Mouse (Mus musculus): ENCODE results near the gene B4galt7. TPM values are rescaled to one million over a fixed set of nuclear protein-coding genes. Genes with fewer than 3 reads are reported as not detected.
"Not testable (repeated sequence)": the region's sequence is repeated elsewhere in the genome, so short reads cannot be mapped to it uniquely, and the experiment has no call there.

B4galt7 gene
- polyA plus RNA-seq, 1 experiment from 2014 or later = 41.4 TPM

DNA sequence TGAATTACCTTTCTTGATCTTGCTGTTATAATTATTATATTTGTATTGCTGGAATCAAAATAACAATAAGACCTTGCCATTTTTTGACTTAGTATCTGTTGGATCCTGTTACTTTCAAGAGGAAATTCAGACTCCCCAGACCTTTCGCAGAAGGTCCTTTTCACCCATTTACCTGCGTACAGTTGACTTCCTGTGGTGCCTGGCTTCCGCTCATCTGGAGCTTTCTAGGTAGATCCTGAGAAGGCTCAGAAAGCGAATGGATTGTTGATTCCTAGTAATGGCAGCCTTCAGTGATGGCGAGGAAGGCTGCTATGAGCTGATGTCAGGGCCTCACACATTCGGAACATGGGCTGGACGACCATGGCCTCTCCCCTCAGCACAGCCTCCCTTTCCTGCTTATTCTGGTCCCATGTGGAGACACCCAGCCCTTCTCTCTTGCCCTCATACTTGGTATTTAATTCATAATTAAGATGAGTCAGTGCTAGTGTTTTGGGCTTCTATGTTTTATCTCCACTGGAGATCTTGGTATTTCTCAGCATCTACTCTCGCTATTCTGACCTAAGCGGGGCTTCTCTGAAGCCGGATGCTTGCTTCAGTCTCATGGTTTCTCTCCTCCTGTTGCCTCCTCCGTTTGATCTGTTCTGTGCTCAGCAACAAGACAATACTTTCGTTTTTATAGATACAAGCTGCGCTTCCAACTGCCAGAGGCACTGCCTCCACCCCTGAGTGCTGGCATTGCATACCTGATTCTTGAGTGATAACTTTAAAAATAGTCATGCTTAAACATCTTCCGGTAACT lies 36.7 kb downstream of the B4galt7 start:
- Histone ChIP-seq H3K4me2 (ENCODE audit: low read length) (no peak overlapping the region), H3K9me3 (ENCODE audit: control insufficient read depth, low read length) (no peaks in the 10 kb centered on the region), H3K4me1 (replicated peaks; ENCODE audit: control insufficient read depth, insufficient read depth, low read length) (peaks cover 11% of the 10 kb centered on the region), H3K27ac (ENCODE audit: low read length) (no peak overlapping the region), H3K36me3 (ENCODE audit: control insufficient read depth, insufficient read depth) (peaks cover 17% of the 10 kb centered on the region), H3K27me3 (replicated peaks; ENCODE audit: control insufficient read depth, insufficient read depth, low read length) (no peaks in the 10 kb centered on the region), H3K4me3 (replicated peaks; ENCODE audit: low read length) (no peak overlapping the region), H3K9ac (replicated peaks; ENCODE audit: low read depth, low read length) (no peak overlapping the region)
- ATAC-seq = no peak
- 91% methylated on average over 14 of the region's 14 CpGs for WGBS

GRCm38 (mm10) chr13:55640480-55640879 lies 40.8 kb downstream of the B4galt7 start:
- Histone ChIP-seq H3K4me1 (replicated peaks; ENCODE audit: control insufficient read depth, insufficient read depth, low read length) (peaks cover 11% of the 10 kb centered on the region), H3K36me3 (ENCODE audit: control insufficient read depth, insufficient read depth) (peaks cover 10% of the 10 kb centered on the region)
- not testable (repeated sequence) for H3K27me3 ChIP-seq (replicated peaks; ENCODE audit: control insufficient read depth, insufficient read depth, low read length); H3K27ac ChIP-seq (ENCODE audit: low read length); H3K9me3 ChIP-seq (ENCODE audit: control insufficient read depth, low read length); ATAC-seq; H3K9ac ChIP-seq (replicated peaks; ENCODE audit: low read depth, low read length); H3K4me3 ChIP-seq (replicated peaks; ENCODE audit: low read length); H3K4me2 ChIP-seq (ENCODE audit: low read length)
- WGBS = 43% methylated on average over 8 of the region's 8 CpGs

DNA sequence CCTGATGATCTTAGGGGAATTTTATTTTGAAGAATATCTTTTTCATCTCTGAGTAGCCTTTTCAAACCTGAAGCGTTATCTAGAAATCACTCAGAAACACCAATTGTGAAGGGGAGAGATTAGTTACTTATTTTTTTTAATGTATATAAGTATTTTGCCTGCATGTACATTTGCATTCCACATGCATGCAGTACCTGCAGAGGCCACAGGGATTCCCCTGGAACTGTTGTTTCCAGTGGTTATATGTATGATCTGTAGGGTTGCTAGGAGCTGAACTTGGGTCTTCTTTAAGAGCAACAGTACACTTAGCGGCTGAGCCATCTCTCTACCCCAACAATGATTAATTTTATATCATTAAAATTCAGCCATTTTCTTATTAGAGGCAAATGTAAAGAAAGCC lies 44.8 kb downstream of the B4galt7 start:
- Histone ChIP-seq H3K27ac (ENCODE audit: low read length) (no peak overlapping the region), H3K9me3 (ENCODE audit: control insufficient read depth, low read length) (no peaks in the 10 kb centered on the region), H3K36me3 (ENCODE audit: control insufficient read depth, insufficient read depth) (peaks cover 35% of the 10 kb centered on the region), H3K27me3 (replicated peaks; ENCODE audit: control insufficient read depth, insufficient read depth, low read length) (no peaks in the 10 kb centered on the region), H3K9ac (replicated peaks; ENCODE audit: low read depth, low read length) (no peak overlapping the region), H3K4me3 (replicated peaks; ENCODE audit: low read length) (no peak overlapping the region), H3K4me1 (replicated peaks; ENCODE audit: control insufficient read depth, insufficient read depth, low read length) (no peaks in the 10 kb centered on the region), H3K4me2 (ENCODE audit: low read length) (no peak overlapping the region)
- 88% methylated on average over 2 of the region's 2 CpGs for WGBS
- ATAC-seq = no peak

DNA sequence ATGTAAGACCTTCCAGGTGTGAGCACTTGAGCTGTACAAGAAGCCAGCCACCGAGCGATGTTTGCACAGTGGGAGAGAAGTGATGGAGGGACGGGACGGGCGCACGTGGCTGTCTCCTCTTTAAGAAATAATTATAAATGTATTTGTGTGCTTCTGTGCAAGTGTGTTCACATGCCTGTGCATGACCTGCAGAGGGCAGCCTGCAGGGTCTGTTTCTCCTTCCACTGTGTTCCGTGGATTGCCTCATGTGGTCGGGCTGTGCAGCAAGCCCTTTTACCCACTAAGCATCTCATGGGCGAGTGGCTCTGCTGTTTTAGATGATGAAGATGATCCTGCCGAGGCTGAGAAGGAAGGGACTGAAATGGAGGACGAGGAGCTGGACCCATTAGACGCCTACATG lies 50.4 kb downstream of the B4galt7 start:
- no peaks in the 10 kb centered on the region for H3K9me3 ChIP-seq (ENCODE audit: control insufficient read depth, low read length)
- H3K27me3 ChIP-seq (replicated peaks; ENCODE audit: control insufficient read depth, insufficient read depth, low read length) = no peaks in the 10 kb centered on the region
- no peak for ATAC-seq
- H3K4me3 ChIP-seq (replicated peaks; ENCODE audit: low read length) = no peak overlapping the region
- 87% methylated on average over 12 of the region's 12 CpGs for WGBS
- no peaks in the 10 kb centered on the region for H3K4me1 ChIP-seq (replicated peaks; ENCODE audit: control insufficient read depth, insufficient read depth, low read length)
- no peak overlapping the region for H3K9ac ChIP-seq (replicated peaks; ENCODE audit: low read depth, low read length)
- H3K36me3 ChIP-seq (ENCODE audit: control insufficient read depth, insufficient read depth) = peaks cover 73% of the 10 kb centered on the region
- no peak overlapping the region for H3K27ac ChIP-seq (ENCODE audit: low read length)
- no peak overlapping the region for H3K4me2 ChIP-seq (ENCODE audit: low read length)

DNA sequence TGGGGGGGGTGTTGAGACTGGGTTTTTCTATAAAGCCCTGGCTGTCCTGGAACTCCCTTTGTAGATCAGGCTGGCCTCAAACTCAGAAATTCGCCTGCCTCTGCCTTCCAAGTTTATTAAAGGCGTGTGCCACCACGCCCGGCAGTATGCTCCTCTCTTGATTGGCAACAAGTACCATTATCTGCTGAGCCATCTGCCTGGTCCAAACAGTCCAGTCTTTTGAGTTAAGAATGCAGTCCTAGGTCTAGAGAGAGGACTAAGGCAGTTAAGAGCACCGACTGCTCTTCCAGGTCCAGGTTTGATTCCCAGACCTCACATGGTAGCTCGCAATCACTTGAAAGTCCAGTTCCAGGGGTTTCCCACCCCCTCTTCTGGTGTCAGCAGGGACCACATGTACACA lies 51.3 kb downstream of the B4galt7 start:
- no peak for ATAC-seq

More for the DNA sequence above, 51.3 kb downstream of the B4galt7 start:
- H3K4me1 ChIP-seq (replicated peaks; ENCODE audit: control insufficient read depth, insufficient read depth, low read length) = no peaks in the 10 kb centered on the region
- 92% methylated on average over 6 of the region's 6 CpGs for WGBS
- H3K27ac ChIP-seq (ENCODE audit: low read length) = no peak overlapping the region
- H3K36me3 ChIP-seq (ENCODE audit: control insufficient read depth, insufficient read depth) = peaks cover 72% of the 10 kb centered on the region
- no peak overlapping the region for H3K4me3 ChIP-seq (replicated peaks; ENCODE audit: low read length)
- no peaks in the 10 kb centered on the region for H3K27me3 ChIP-seq (replicated peaks; ENCODE audit: control insufficient read depth, insufficient read depth, low read length)
- no peak overlapping the region for H3K4me2 ChIP-seq (ENCODE audit: low read length)
- no peaks in the 10 kb centered on the region for H3K9me3 ChIP-seq (ENCODE audit: control insufficient read depth, low read length)
- no peak overlapping the region for H3K9ac ChIP-seq (replicated peaks; ENCODE audit: low read depth, low read length)

Other genes starting within 250 kb of the B4galt7 start
- gene Lman2, start 237.1 kb upstream of the B4galt7 start, polyA plus RNA-seq (2015; fragmentation: Nextera tagmentation; extraction: Ambion mirVana) = 56.3 and 59.7 TPM in 2 replicates
- 0.71 and 1.4 TPM in 2 replicates for gene Rgs14, start 230.2 kb upstream of the B4galt7 start, polyA plus RNA-seq (2015; fragmentation: Nextera tagmentation; extraction: Ambion mirVana)
- 0.27 TPM in 1 of 2 replicates, not detected in the other for gene Slc34a1, start 201.7 kb upstream of the B4galt7 start, polyA plus RNA-seq (2015; fragmentation: Nextera tagmentation; extraction: Ambion mirVana)
- gene Pfn3, start 184.7 kb upstream of the B4galt7 start, polyA plus RNA-seq (2015; fragmentation: Nextera tagmentation; extraction: Ambion mirVana) = 0.43 and 0.84 TPM in 2 replicates
- gene F12, start 173.1 kb upstream of the B4galt7 start, polyA plus RNA-seq (2015; fragmentation: Nextera tagmentation; extraction: Ambion mirVana) = not detected in 2 replicates
- gene Grk6, start 154.8 kb upstream of the B4galt7 start, polyA plus RNA-seq (2015; fragmentation: Nextera tagmentation; extraction: Ambion mirVana) = 39.4 and 40.1 TPM in 2 replicates
- gene Prr7, start 135.6 kb upstream of the B4galt7 start, polyA plus RNA-seq (2015; fragmentation: Nextera tagmentation; extraction: Ambion mirVana) = 4.1 and 4.3 TPM in 2 replicates
- 792 and 816 TPM in 2 replicates for gene Dbn1, start 111.8 kb upstream of the B4galt7 start, polyA plus RNA-seq (2015; fragmentation: Nextera tagmentation; extraction: Ambion mirVana)
- gene Pdlim7, start 86.2 kb upstream of the B4galt7 start, polyA plus RNA-seq (2015; fragmentation: Nextera tagmentation; extraction: Ambion mirVana) = 132 and 147 TPM in 2 replicates
- 3.1 and 4.6 TPM in 2 replicates for gene Dok3, start 70.6 kb upstream of the B4galt7 start, polyA plus RNA-seq (2015; fragmentation: Nextera tagmentation; extraction: Ambion mirVana)
- gene Ddx41, start 63.2 kb upstream of the B4galt7 start, polyA plus RNA-seq (2015; fragmentation: Nextera tagmentation; extraction: Ambion mirVana) = 67.3 and 70.6 TPM in 2 replicates
- 57.8 and 62.2 TPM in 2 replicates for gene Fam193b, start 28.8 kb upstream of the B4galt7 start, polyA plus RNA-seq (2015; fragmentation: Nextera tagmentation; extraction: Ambion mirVana)
- 96.9 and 133 TPM in 2 replicates for gene Tmed9, start 26.2 kb upstream of the B4galt7 start, polyA plus RNA-seq (2015; fragmentation: Nextera tagmentation; extraction: Ambion mirVana)
- 96.9 and 104 TPM in 2 replicates for gene Caml, start 23.1 kb downstream of the B4galt7 start, polyA plus RNA-seq (2015; fragmentation: Nextera tagmentation; extraction: Ambion mirVana)
- gene Ddx46, start 35.1 kb downstream of the B4galt7 start, polyA plus RNA-seq (2015; fragmentation: Nextera tagmentation; extraction: Ambion mirVana) = 34.2 and 36.4 TPM in 2 replicates
- gene B230219D22Rik, start 93.2 kb downstream of the B4galt7 start, polyA plus RNA-seq (2015; fragmentation: Nextera tagmentation; extraction: Ambion mirVana) = 74.6 and 74.9 TPM in 2 replicates
- gene Txndc15, start 114.8 kb downstream of the B4galt7 start, polyA plus RNA-seq (2015; fragmentation: Nextera tagmentation; extraction: Ambion mirVana) = 121 and 125 TPM in 2 replicates
- gene Pcbd2, start 127.5 kb downstream of the B4galt7 start, polyA plus RNA-seq (2015; fragmentation: Nextera tagmentation; extraction: Ambion mirVana) = 15.3 and 16.3 TPM in 2 replicates
- gene Catsper3, start 184.7 kb downstream of the B4galt7 start, polyA plus RNA-seq (2015; fragmentation: Nextera tagmentation; extraction: Ambion mirVana) = not detected in 2 replicates
- 0.35 TPM in 1 of 2 replicates, not detected in the other for gene Pitx1, start 236.3 kb downstream of the B4galt7 start, polyA plus RNA-seq (2015; fragmentation: Nextera tagmentation; extraction: Ambion mirVana)